Mouse (Mus musculus) forebrain, embryonic 10.5 days (tissue): ENCODE measurements around the gene Def6. TPM values are rescaled to one million over a fixed set of nuclear protein-coding genes. Genes with fewer than 3 reads are reported as not detected.
A peak's percentile ranks its signal among the peaks of the same experiment; 100 is the strongest.
"Not testable (repeated sequence)": the region's sequence is repeated elsewhere in the genome, so short reads cannot be mapped to it uniquely, and the experiment has no call there.

Source experiments
- DNase-seq: peaks from one replicate; pipeline ENCODE4 v3.0.0-alpha.2; 2017; ENCODE audit warnings: low spot score; ENCODE audit errors: extremely low spot score
- H3K27ac ChIP-seq: fragments of 300-500 bp; sonication (generic); 2 replicates; pipeline ENCODE4 v1.5.1; 2016; ENCODE audit warnings: mild to moderate bottlenecking
- H3K27me3 ChIP-seq: fragments of 300-500 bp; sonication (generic); 2 replicates; pipeline ENCODE4 v1.6.1; 2016; ENCODE audit warnings: mild to moderate bottlenecking; ENCODE audit not compliant: poor library complexity, severe bottlenecking
- H3K36me3 ChIP-seq: fragments of 300-500 bp; sonication (generic); replicated peaks from 2 replicates; pipeline ENCODE4 v1.6.1; 2016; ENCODE audit warnings: mild to moderate bottlenecking, moderate library complexity
- H3K4me1 ChIP-seq: fragments of 300-500 bp; sonication (generic); 2 replicates; pipeline ENCODE4 v1.6.1; 2016
- H3K4me3 ChIP-seq: fragments of 300-500 bp; sonication (generic); 2 replicates; pipeline ENCODE4 v1.5.1; 2016; ENCODE audit warnings: mild to moderate bottlenecking, moderate library complexity
- H3K9me3 ChIP-seq: fragments of 300-500 bp; sonication (generic); 2 replicates; pipeline ENCODE4 v1.6.1; 2016; ENCODE audit warnings: mild to moderate bottlenecking, moderate library complexity
- WGBS: fragments of 180-500 bp; shearing (Covaris S2); methylation state at CpG from one replicate; pipeline ENCODE4 v1.1.7; 2016; 5-methylcytosine and 5-hydroxymethylcytosine counted together
- polyA plus RNA-seq: library from polyadenylated mRNA; unstranded; fragments of >200 nt; fragmentation: Nextera tagmentation; extraction: Ambion mirVana; gene quantifications from 2 replicates; pipeline ENCODE4 v1.2.1, GENCODE M21; 2016

The Def6 gene
- polyA plus RNA-seq, 1 experiment from 2014 or later = 4.1 TPM

DNA sequence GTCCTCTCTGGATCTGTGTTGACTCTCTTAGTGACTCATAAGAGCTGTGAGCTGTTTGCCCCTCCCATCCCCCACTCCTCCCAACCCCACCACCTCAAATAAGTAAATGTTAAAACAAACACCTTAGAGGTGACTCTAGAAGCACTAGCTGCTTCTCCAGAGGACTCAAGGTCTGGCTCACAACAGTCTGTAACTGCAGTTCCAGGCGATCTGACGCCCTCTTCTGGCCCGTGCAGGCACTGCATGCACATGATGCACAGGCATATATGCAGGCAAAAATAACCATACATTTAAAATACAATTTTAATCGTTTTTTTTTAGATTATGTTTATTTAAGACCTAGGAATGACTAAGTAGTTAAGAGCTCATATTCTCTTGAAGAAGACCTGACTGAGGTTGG, 5.7 kb downstream of the Def6 start:
- DNase-seq = no peak
- WGBS = 33% methylated on average over 4 of the region's 4 CpGs
- peaks cover 31% of the 10 kb centered on the region for H3K27me3 ChIP-seq
- H3K36me3 ChIP-seq = no peaks in the 10 kb centered on the region
- peaks cover 21% of the 10 kb centered on the region for H3K4me1 ChIP-seq
- no peak overlapping the region for H3K27ac ChIP-seq
- no peaks in the 10 kb centered on the region for H3K9me3 ChIP-seq
- no peak overlapping the region for H3K4me3 ChIP-seq

DNA sequence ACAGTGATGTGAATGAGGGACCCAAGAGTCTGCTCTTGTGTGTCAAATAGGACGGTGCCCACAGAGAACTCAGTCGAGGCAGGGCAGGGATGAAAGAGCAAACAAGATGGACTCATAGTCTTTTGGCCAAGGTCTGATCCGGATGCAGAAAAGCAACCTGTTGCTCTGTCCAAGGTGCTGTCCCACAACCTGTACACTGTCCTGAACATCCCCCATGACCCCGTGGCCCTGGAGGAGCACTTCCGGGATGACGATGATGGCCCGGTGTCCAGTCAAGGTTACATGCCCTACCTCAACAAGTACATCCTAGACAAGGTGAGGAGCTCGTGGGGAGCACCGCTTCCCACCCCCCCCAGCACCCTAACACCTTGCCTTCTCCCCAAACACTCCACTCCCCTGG, 9.2 kb downstream of the Def6 start:
- DNase-seq = no peak
- H3K4me3 ChIP-seq = no peak overlapping the region
- H3K4me1 ChIP-seq = peaks cover 24% of the 10 kb centered on the region
- H3K9me3 ChIP-seq = no peaks in the 10 kb centered on the region
- no peak overlapping the region for H3K27ac ChIP-seq
- H3K27me3 ChIP-seq = peaks cover 20% of the 10 kb centered on the region
- WGBS = 89% methylated on average over 9 of the region's 9 CpGs
- H3K36me3 ChIP-seq = no peaks in the 10 kb centered on the region

DNA sequence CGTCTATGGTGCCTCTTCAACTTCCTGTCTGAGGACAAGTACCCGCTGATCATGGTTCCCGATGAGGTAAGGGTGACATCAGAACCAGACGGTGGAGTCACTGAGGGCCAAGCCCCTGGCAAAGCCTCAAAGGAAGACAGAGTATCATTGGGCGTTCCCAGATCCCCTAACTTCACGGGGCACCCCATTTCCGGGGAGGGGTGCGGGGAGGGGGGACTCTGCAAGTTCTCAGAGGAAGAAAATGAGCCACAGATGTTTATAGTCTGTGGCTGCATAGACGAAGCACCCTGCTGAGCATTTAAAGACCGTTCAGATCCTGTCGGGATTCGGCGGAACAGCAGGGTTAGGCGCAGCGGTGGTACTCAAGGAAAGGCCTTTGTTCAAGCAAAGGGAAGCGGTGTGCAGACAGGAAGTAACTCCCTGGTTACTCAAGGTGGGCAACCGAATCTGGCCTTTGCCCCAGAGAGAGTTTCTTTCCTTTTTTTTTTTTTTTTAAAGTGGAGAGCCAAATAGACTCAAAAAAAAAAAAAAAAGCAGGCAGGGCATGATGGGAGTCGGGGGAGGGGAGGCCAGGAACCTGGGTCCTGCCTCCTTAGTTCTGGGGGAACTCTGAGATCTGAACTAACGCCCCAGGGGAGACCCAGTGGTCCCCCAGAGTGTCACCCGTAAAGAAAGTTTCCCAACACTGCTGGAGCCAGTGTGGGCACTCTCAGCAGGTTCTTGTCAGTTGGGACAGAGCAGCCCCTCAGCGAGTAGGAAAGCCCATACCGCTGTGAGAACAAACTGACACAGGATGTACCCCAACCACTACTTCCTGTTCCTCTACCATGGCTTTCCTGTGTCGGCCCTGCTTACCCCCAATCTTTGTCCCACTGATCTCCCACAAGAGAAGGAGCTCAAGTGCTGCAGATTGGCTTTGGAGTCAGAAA, 10.4 kb downstream of the Def6 start:
- Histone ChIP-seq H3K27ac (peak overlapping the region; percentile 58), H3K4me3 (peak overlapping the region; percentile 27)
- no peak for DNase-seq

DNA sequence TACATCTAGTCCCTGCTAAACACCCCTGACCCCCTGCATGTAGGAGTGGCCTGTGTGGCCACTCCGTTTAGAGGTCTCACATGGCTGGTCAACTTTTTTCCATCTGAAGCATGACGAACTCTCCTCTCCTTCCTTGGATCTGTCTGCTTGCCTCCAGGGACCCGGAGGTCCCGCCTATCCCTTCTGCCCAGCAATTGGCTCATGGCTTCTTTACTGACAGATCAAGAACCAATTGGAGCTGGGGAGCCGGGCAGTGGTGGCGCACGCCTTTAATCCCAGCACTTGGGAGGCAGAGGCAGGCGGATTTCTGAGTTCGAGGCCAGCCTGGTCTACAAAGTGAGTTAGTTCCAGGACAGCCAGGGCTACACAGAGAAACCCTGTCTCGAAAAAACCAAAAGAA, 14.9 kb downstream of the Def6 start:
- not testable (repeated sequence) for H3K4me3 ChIP-seq, H3K27ac ChIP-seq, H3K36me3 ChIP-seq, H3K9me3 ChIP-seq, DNase-seq
- WGBS = 94% methylated on average over 10 of the region's 10 CpGs
- Histone ChIP-seq H3K4me1 (peaks cover 40% of the 10 kb centered on the region), H3K27me3 (peaks cover 31% of the 10 kb centered on the region)

More for the DNA sequence above, 10.4 kb downstream of the Def6 start:
- peaks cover 29% of the 10 kb centered on the region for H3K27me3 ChIP-seq
- no peaks in the 10 kb centered on the region for H3K9me3 ChIP-seq
- WGBS = 34% methylated on average over 23 of the region's 23 CpGs
- peaks cover 19% of the 10 kb centered on the region for H3K4me1 ChIP-seq
- H3K36me3 ChIP-seq = no peaks in the 10 kb centered on the region

DNA sequence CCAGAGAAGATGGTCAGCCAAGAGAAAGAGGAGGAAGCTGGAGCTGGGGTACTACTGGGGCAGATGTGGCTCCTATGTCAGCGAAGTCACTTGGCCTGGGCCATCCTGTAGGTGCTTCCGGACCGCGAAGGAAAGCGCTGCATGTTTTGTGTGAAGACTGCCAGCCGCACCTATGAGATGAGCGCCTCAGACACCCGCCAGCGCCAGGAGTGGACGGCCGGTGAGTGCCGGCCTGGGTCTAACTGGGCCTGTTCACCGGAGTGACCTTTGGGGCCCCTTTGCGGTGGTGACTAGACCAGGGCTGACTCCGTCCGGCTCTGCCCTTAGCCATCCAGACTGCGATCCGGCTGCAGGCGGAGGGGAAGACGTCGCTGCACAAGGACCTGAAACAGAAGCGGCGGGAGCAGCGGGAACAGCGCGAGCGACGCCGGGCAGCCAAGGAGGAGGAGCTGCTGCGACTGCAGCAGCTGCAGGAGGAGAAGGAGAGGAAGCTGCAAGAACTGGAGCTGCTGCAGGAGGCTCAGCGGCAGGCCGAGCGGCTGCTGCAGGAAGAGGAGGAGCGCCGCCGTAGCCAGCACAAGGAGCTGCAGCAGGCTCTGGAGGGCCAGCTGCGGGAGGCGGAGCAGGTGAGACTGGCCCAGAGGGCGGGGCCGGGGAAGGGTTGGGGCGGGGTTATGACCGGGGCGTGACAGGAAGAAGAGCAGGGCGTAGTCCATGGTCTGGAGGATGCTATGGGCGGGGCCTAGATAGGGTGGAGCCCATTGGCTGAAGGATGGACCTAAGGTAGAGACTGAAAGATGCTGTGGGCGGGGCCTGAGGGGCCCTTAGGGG, 16.2 kb downstream of the Def6 start:
- WGBS = 1% methylated on average over 46 of the region's 46 CpGs
- Histone ChIP-seq H3K9me3 (no peaks in the 10 kb centered on the region), H3K4me1 (peaks cover 29% of the 10 kb centered on the region), H3K27me3 (peaks cover 24% of the 10 kb centered on the region), H3K36me3 (no peaks in the 10 kb centered on the region), H3K27ac (peak overlapping the region; percentile 90), H3K4me3 (peak overlapping the region; percentile 69)
- DNase-seq = peak; percentile 94

DNA sequence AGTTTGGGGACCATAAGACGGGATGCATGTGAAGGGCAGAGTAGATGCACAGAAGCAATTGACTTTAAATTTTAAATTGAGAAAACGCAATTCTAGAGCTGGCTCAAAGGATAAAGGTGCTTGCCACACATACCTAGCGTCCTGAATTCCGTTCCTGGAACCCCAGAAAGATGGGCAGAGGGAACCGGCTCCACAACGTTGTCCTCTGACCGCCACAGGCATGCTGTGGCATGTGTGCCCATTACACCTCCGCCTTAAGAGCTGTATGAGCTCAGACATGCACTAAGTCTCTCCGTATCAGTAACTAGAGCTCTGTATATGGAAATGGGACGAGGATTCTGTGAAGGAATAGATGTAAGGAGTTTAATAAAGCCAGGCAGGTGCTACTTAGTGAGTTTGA, 17.0 kb downstream of the Def6 start:
- H3K4me1 ChIP-seq = peaks cover 29% of the 10 kb centered on the region
- no peak overlapping the region for H3K4me3 ChIP-seq
- no peak for DNase-seq
- H3K27ac ChIP-seq = no peak overlapping the region
- H3K9me3 ChIP-seq = no peaks in the 10 kb centered on the region
- no peaks in the 10 kb centered on the region for H3K36me3 ChIP-seq
- peaks cover 24% of the 10 kb centered on the region for H3K27me3 ChIP-seq
- WGBS = 89% methylated on average over 10 of the region's 10 CpGs

DNA sequence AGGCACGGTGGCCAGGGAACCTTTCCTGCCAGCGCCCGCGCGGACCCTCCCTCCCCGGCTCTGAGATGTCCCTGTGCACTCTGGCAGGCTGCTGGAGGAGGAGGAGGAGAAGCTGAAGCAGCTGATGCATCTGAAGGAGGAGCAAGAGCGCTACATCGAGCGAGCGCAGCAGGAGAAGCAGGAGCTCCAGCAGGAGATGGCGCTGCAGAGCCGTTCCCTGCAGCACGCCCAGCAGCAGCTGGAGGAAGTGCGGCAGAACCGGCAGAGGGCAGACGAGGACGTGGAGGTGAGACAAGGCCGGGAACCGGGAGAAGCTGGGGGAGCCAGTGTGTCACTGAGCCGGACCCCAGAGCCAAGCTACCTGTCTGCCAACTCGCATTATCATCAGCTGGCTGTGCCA, 18.4 kb downstream of the Def6 start:
- H3K27me3 ChIP-seq = peaks cover 25% of the 10 kb centered on the region
- peak overlapping the region; percentile 54 for H3K4me3 ChIP-seq
- peak; percentile 89 for DNase-seq
- H3K9me3 ChIP-seq = no peaks in the 10 kb centered on the region
- peaks cover 29% of the 10 kb centered on the region for H3K4me1 ChIP-seq
- H3K36me3 ChIP-seq = no peaks in the 10 kb centered on the region
- peak overlapping the region; percentile 78 for H3K27ac ChIP-seq
- WGBS = under 1% methylated on average over 21 of the region's 21 CpGs

DNA sequence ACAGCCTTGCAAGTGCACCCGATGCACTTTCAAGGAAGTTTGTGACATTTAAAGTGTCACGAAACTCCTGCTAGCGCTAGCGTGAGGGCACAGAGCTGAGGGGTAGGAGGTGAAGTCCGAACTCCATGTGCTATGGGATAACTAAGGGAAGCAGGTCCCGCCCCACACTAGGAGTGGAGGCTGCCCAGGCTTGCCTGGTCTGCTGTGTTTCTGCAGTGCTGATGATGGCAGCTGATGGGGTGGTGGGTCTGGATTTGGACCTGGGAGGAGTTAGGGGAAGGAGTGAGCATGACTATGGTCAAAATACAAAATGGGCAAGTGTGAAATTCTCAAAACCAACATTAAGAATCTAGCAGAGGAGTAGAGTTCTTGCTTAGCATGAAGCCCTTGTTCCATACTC, 22.9 kb downstream of the Def6 start:
- H3K27me3 ChIP-seq = peaks cover 14% of the 10 kb centered on the region
- H3K9me3 ChIP-seq = no peaks in the 10 kb centered on the region
- WGBS = 86% methylated on average over 6 of the region's 6 CpGs
- H3K36me3 ChIP-seq = no peaks in the 10 kb centered on the region
- no peak overlapping the region for H3K4me3 ChIP-seq
- DNase-seq = no peak
- H3K4me1 ChIP-seq = peaks cover 39% of the 10 kb centered on the region
- H3K27ac ChIP-seq = no peak overlapping the region

DNA sequence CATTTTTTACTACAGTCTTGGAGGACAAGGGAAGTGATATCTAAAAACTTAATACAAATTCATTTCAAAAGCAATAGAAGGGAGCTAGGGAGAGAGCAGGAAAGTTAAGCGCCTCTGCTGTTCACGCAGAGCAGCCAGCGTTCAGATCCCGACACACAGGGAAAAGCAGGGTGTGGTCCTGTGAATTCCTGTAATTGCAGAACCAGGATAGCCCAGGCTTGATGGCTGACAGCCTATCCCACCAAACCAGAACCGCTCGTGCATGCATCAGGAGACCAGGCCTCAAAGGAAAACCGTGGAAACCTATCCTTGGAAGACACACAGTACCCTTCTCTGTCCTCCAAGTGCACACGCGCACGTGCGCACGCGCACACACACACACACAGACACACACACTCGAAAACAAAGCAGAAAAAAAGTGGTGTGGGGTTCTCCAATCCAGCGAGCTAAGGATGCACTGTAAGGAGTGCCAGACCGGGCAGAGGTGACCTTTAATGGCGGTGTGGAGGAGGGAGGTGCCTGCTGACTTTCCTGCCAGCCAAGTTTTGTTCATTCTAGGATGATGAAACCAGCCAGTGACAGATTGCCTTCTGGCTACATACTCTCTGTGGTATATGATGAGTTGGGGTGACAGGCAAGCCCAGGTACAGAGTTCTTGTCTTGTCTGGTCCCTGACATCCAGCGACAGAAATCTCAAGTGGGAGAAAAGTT, 23.6 kb downstream of the Def6 start:
- Histone ChIP-seq H3K27me3 (peaks cover 11% of the 10 kb centered on the region), H3K4me3 (no peak overlapping the region), H3K9me3 (no peaks in the 10 kb centered on the region), H3K36me3 (no peaks in the 10 kb centered on the region), H3K4me1 (peaks cover 34% of the 10 kb centered on the region), H3K27ac (no peak overlapping the region)
- DNase-seq = no peak
- WGBS = 87% methylated on average over 18 of the region's 18 CpGs

DNA sequence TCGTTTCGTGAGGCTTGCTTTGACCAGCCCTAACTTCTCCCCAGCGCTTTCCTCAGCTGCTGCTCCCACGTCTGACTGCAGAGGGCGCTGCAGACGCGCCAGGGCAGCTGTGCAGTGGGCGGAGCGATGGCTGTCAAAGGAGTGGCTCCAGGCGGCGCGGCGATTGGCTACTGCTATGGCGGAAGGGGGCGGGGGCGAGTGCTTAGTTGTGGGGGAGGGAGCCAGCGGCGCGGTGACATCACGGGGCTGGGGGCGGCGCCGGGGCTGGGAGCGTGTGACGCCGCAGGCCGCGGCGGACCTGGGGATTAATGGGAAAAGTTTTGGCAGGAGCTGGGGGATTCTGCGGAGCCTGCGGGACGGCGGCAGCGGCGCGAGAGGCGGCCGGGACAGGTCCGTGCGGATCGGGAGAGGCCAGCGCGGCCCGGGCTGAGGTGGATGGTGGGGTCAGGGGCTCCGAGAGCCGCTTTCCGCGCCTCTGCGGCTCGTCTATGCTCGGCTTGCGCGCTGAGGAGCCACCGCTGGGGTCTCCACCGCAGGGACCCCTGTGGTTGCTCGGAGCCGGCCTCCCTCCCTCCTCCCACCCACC, 25.0 kb downstream of the Def6 start, which contains the start of gene Ppard:
Ppard (plus strand) TSS at position 226 of the 586 bp plus-strand sequence.
- H3K27ac ChIP-seq = peak within 1 kb of the TSS; percentile 85
- peak; percentile 100 for DNase-seq
- WGBS = under 1% methylated on average over 57 of the region's 57 CpGs
- 0 out of 2 replicates have a peak, but pooled peaks cover 7% of the 10 kb centered on the region for H3K36me3 ChIP-seq
- H3K4me1 ChIP-seq = peaks cover 37% of the 10 kb centered on the region
- peak within 1 kb of the TSS; percentile 78 for H3K4me3 ChIP-seq
- no peaks in the 10 kb centered on the region for H3K9me3 ChIP-seq
- peaks cover 11% of the 10 kb centered on the region for H3K27me3 ChIP-seq

DNA sequence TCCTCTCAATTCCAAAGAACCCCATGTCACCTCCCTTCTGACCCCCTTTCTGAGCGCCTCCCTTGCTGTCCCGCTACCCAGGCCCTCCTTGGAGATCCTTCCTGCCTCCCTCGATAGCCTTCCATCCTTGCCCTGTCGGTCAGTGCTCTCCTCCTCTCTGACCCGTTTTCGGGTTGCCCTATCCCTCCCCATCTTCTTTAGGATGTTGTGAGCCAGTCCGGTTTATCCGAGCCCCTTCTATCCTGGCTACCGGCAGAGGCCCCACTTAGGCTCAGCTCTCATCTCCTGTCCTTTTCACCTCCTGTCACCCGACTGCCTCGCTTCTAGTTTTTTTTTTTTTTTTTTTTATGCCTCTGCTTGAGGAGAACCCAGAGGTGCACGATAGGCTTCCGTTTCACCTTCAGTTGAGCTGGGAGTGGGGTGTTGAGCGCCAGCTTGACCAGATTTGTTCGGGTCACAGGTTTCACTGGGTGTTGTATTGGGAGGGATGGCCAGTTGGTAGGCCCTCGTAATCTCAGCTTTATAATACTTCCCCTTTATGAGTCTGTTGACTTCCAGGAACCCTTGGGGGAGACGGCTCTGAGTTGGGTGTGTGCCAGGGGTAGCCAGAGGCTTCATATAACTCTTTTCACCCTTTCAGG, 25.6 kb downstream of the Def6 start:
- peaks cover 11% of the 10 kb centered on the region for H3K27me3 ChIP-seq
- H3K27ac ChIP-seq = peak overlapping the region; percentile 85
- peak overlapping the region; percentile 78 for H3K4me3 ChIP-seq
- no peaks in the 10 kb centered on the region for H3K9me3 ChIP-seq
- H3K36me3 ChIP-seq = peaks cover 12% of the 10 kb centered on the region
- WGBS = 8% methylated on average over 17 of the region's 17 CpGs
- no peak for DNase-seq
- peaks cover 39% of the 10 kb centered on the region for H3K4me1 ChIP-seq

DNA sequence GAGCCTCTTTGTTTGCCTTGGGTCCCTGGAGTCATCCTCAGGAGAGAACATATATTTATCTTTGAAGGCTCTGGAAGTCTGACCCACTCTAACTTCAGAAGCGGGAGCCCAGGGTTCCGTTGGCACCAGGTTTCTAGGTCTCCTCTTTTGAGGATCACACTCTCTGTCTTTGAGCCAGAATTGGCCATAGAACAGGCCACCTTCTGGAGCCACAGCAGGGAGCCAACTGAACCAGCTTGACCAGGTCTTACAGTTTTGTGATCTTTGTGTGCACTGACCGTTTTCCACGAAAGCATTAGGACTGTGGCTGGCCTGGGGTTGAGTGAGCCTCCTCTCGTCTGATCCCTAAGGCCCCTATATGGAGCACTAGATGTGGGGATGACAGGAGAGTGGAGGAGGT, 27.1 kb downstream of the Def6 start:
- Histone ChIP-seq H3K9me3 (no peaks in the 10 kb centered on the region), H3K4me3 (no peak overlapping the region), H3K27me3 (peaks cover 11% of the 10 kb centered on the region; the same call in 1 of the 2 replicates), H3K4me1 (peaks cover 39% of the 10 kb centered on the region), H3K27ac (no peak overlapping the region), H3K36me3 (peaks cover 22% of the 10 kb centered on the region)
- DNase-seq = no peak
- 84% methylated on average over 5 of the region's 5 CpGs for WGBS
